Mouse (Mus musculus) heart, adult 2 months (tissue): ENCODE measurements around the gene Zfp451. TPM values are rescaled to one million over a fixed set of nuclear protein-coding genes. Genes with fewer than 3 reads are reported as not detected.
A peak's percentile ranks its signal among the peaks of the same experiment; 100 is the strongest.
"Not testable (repeated sequence)": the region's sequence is repeated elsewhere in the genome, so short reads cannot be mapped to it uniquely, and the experiment has no call there.

Experiments used
- DNase-seq, 2 experiments: peaks; one replicate each; pipeline ENCODE4 v3.0.0; 2021
- H3K27ac ChIP-seq: fragments of 200-600 bp; 2 replicates; pipeline ENCODE4 v1.8.1; 2022
- H3K27me3 ChIP-seq: fragments of 200-500 bp; 2 replicates; pipeline ENCODE4 v1.6.1; 2012; ENCODE audit warnings: mild to moderate bottlenecking, low read length, inconsistent platforms, mixed read lengths; ENCODE audit not compliant: control insufficient read depth, insufficient read depth
- H3K36me3 ChIP-seq: fragments of 200-500 bp; 2 replicates; pipeline ENCODE4 v1.6.1; 2012; ENCODE audit warnings: low read length, inconsistent platforms; ENCODE audit not compliant: control insufficient read depth, insufficient read depth
- H3K4me1 ChIP-seq: fragments of 200-500 bp; 2 replicates; pipeline ENCODE4 v1.6.1; 2011; ENCODE audit warnings: low read length; ENCODE audit not compliant: control insufficient read depth, insufficient read depth
- H3K4me3 ChIP-seq: fragments of 200-600 bp; 2 replicates; pipeline ENCODE4 v1.8.1; 2022
- H3K79me2 ChIP-seq: fragments of 200-500 bp; replicated peaks from 2 replicates; pipeline ENCODE4 v1.6.1; 2012; ENCODE audit warnings: mild to moderate bottlenecking, inconsistent platforms, low read length, moderate library complexity, mixed read lengths; ENCODE audit not compliant: control insufficient read depth, insufficient read depth
- H3K9ac ChIP-seq: fragments of 200-500 bp; 2 replicates; pipeline ENCODE4 v1.6.1; 2012; ENCODE audit warnings: low read depth, mild to moderate bottlenecking, control low read depth, inconsistent platforms, low read length, mixed read lengths
- CTCF ChIP-seq: fragments of 200-600 bp; IDR thresholded peaks from 2 replicates; pipeline ENCODE4 v1.8.1; 2022; ENCODE audit warnings: antibody characterized with exemption, mild to moderate bottlenecking, moderate library complexity
- EP300 ChIP-seq: fragments of 200-500 bp; IDR thresholded peaks from 2 replicates; pipeline ENCODE4 v1.6.1; 2011; ENCODE audit warnings: low read depth, low read length, control low read depth; ENCODE audit not compliant: insufficient read depth
- POLR2A ChIP-seq: fragments of 200-500 bp; IDR thresholded peaks from 2 replicates; pipeline ENCODE4 v1.6.1; 2011; ENCODE audit warnings: mild to moderate bottlenecking, low read depth, low read length, control low read depth; ENCODE audit not compliant: insufficient read depth
- WGBS: fragments of 180-500 bp; shearing (Covaris S2); methylation state at CpG from one replicate; pipeline ENCODE4 v1.1.7; 2018; 5-methylcytosine and 5-hydroxymethylcytosine counted together
- intact Hi-C: fragments of 180-260 bp; cut with DNase I; formaldehyde crosslinking; loops from one replicate; pipeline ENCODE4 v1.15.1; 2025
- polyA plus RNA-seq: library from polyadenylated mRNA; depleted of rRNA; stranded (reverse); fragments of >200 nt; gene quantifications from 2 replicates; pipeline ENCODE4 v1.2.3, GENCODE M21; 2012
- total RNA-seq, 2 experiments: library from RNA; stranded (reverse); gene quantifications; 2 replicates each; pipeline ENCODE4 v1.2.3; 2021

The Zfp451 gene
- total and polyA plus RNA-seq, 3 experiments, result 3.6 to 13.7 (median 12.8) TPM

GRCm38 (mm10) chr1:33757033-33757413 lies 57.4 kb downstream of the Zfp451 start:
- peak overlapping the region; percentile 78 for H3K9ac ChIP-seq
- H3K36me3 ChIP-seq, result no peaks in the 10 kb centered on the region
- peak overlapping the region; percentile 89 for H3K4me3 ChIP-seq
- TF ChIP-seq EP300, result no peak
- no peak for TF ChIP-seq POLR2A
- TF ChIP-seq CTCF, result no peak
- H3K79me2 ChIP-seq, result no peaks in the 10 kb centered on the region
- H3K27me3 ChIP-seq, result no peaks in the 10 kb centered on the region
- H3K27ac ChIP-seq, result peak overlapping the region; percentile 93
- WGBS, result under 1% methylated on average over 14 of the region's 14 CpGs
- peaks cover 3% of the 10 kb centered on the region for H3K4me1 ChIP-seq
- intact Hi-C loops, result loop anchor here (10.0 kb wide), 1 partner anchor 208 kb away; no protein-coding TSS in a partner anchor
- DNase-seq, result peak; percentile 18 to 40

GRCm38 (mm10) chr1:33756258-33757032 lies 58.0 kb downstream of the Zfp451 start:
- peak overlapping the region; percentile 78; the same call in 1 of the 2 replicates for H3K9ac ChIP-seq
- H3K27ac ChIP-seq, result no peak overlapping the region; the same call in 1 of the 2 replicates
- intact Hi-C loops, result loop anchor here (10.0 kb wide), 1 partner anchor 208 kb away; no protein-coding TSS in a partner anchor
- TF ChIP-seq CTCF (no peak), POLR2A (no peak), EP300 (no peak)
- no peak for DNase-seq
- no peaks in the 10 kb centered on the region for H3K79me2 ChIP-seq
- H3K4me1 ChIP-seq, result peaks cover 3% of the 10 kb centered on the region
- H3K4me3 ChIP-seq, result peak overlapping the region; percentile 89
- no peaks in the 10 kb centered on the region for H3K36me3 ChIP-seq
- H3K27me3 ChIP-seq, result no peaks in the 10 kb centered on the region
- 29% methylated on average over 18 of the region's 18 CpGs for WGBS

- Histone ChIP-seq H3K4me3 (no peak overlapping the region), H3K79me2 (no peaks in the 10 kb centered on the region), H3K4me1 (peaks cover 3% of the 10 kb centered on the region), H3K9ac (no peak overlapping the region), H3K27me3 (no peaks in the 10 kb centered on the region), H3K36me3 (no peaks in the 10 kb centered on the region), H3K27ac (no peak overlapping the region)
- WGBS, result 59% methylated on average over 7 of the region's 7 CpGs
- intact Hi-C loops, result loop anchor here (10.0 kb wide), 1 partner anchor 209 kb away; no protein-coding TSS in a partner anchor
- no peak for DNase-seq
- TF ChIP-seq EP300, result no peak
- no peak for TF ChIP-seq CTCF
- TF ChIP-seq POLR2A, result no peak
Observed at GRCm38 (mm10) chr1:33755799-33756198, 58.6 kb downstream of the Zfp451 start.

- TF ChIP-seq CTCF, result no peak
- no peak for TF ChIP-seq EP300
- TF ChIP-seq POLR2A, result no peak
- no peak for DNase-seq
- H3K4me1 ChIP-seq, result peaks cover 3% of the 10 kb centered on the region
- no peak overlapping the region for H3K9ac ChIP-seq
- no peaks in the 10 kb centered on the region for H3K27me3 ChIP-seq
- WGBS, result 80% methylated on average over 21 of the region's 21 CpGs
- H3K36me3 ChIP-seq, result no peaks in the 10 kb centered on the region
- intact Hi-C loops, result loop anchor here (10.0 kb wide), 1 partner anchor 210 kb away; no protein-coding TSS in a partner anchor
- H3K4me3 ChIP-seq, result no peak overlapping the region
- no peaks in the 10 kb centered on the region for H3K79me2 ChIP-seq
- H3K27ac ChIP-seq, result no peak overlapping the region
Observed at GRCm38 (mm10) chr1:33754965-33755735, 59.2 kb downstream of the Zfp451 start.

GRCm38 (mm10) chr1:33754089-33754488 lies 60.3 kb downstream of the Zfp451 start:
- DNase-seq, result no peak
- H3K9ac ChIP-seq, result no peak overlapping the region
- no peaks in the 10 kb centered on the region for H3K36me3 ChIP-seq
- no peak overlapping the region for H3K4me3 ChIP-seq
- H3K4me1 ChIP-seq, result peaks cover 3% of the 10 kb centered on the region
- 92% methylated on average over 17 of the region's 17 CpGs for WGBS
- H3K79me2 ChIP-seq, result no peaks in the 10 kb centered on the region
- no peak for TF ChIP-seq POLR2A
- TF ChIP-seq CTCF, result no peak
- TF ChIP-seq EP300, result no peak
- no peaks in the 10 kb centered on the region for H3K27me3 ChIP-seq
- intact Hi-C loops, result loop anchor here (10.0 kb wide), 1 partner anchor 211 kb away; no protein-coding TSS in a partner anchor
- no peak overlapping the region for H3K27ac ChIP-seq

GRCm38 (mm10) chr1:33751283-33751682 lies 63.1 kb downstream of the Zfp451 start:
- WGBS, result 53% methylated on average over 10 of the region's 10 CpGs

GRCm38 (mm10) chr1:33749709-33750108 lies 64.7 kb downstream of the Zfp451 start:
- H3K4me1 ChIP-seq, H3K36me3 ChIP-seq, H3K4me3 ChIP-seq, H3K79me2 ChIP-seq, H3K27ac ChIP-seq, H3K27me3 ChIP-seq, DNase-seq, H3K9ac ChIP-seq: not testable (repeated sequence)
- intact Hi-C loops, result loop anchor here (10.0 kb wide), 1 partner anchor 215 kb away; no protein-coding TSS in a partner anchor
- WGBS, result 81% methylated on average over 4 of the region's 4 CpGs

More at GRCm38 (mm10) chr1:33751283-33751682, 63.1 kb downstream of the Zfp451 start:
- Histone ChIP-seq H3K4me1 (peaks cover 1% of the 10 kb centered on the region; the same call in 1 of the 2 replicates), H3K4me3 (no peak overlapping the region), H3K79me2 (no peaks in the 10 kb centered on the region), H3K36me3 (no peaks in the 10 kb centered on the region), H3K9ac (no peak overlapping the region), H3K27ac (no peak overlapping the region), H3K27me3 (no peaks in the 10 kb centered on the region)
- peak in 1 of 2 experiments; percentile 40 for DNase-seq
- TF ChIP-seq CTCF, result no peak
- intact Hi-C loops, result loop anchor here (10.0 kb wide), 1 partner anchor 214 kb away; no protein-coding TSS in a partner anchor
